Mouse (Mus musculus) bone marrow macrophage, adult 2 months (primary cell): ENCODE data around the gene Asb18.

Experiments used
- CTCF ChIP-seq: IDR thresholded peaks from 2 replicates; pipeline ENCODE4 v1.5.1; 2012; ENCODE audit warnings: low read depth, mild to moderate bottlenecking, low read length, moderate library complexity
- POLR2A ChIP-seq: IDR thresholded peaks from 2 replicates; pipeline ENCODE4 v1.6.1; 2012; ENCODE audit warnings: mild to moderate bottlenecking, low read depth, low read length, borderline replicate concordance

GRCm38 (mm10) chr1:89901381-89901780 lies 113.1 kb downstream of the Asb18 start:
- TF ChIP-seq POLR2A (no peak), CTCF (no peak)
